Mouse (Mus musculus) midbrain, embryonic 13.5 days (tissue): ENCODE data around the gene Zfp691. TPM values are rescaled to one million over a fixed set of nuclear protein-coding genes. Genes with fewer than 3 reads are reported as not detected.

Experiments
- ATAC-seq: fragments of 200-750 bp; cut with Nextera tagmentation; 2 replicates; pipeline ENCODE4 v1.8.0; 2017; ENCODE audit warnings: mild to moderate bottlenecking, moderate TSS enrichment, moderate library complexity
- H3K27ac ChIP-seq: fragments of 300-500 bp; sonication (generic); 2 replicates; pipeline ENCODE4 v1.5.1; 2015; ENCODE audit warnings: inconsistent platforms, mild to moderate bottlenecking, moderate library complexity
- H3K27me3 ChIP-seq: fragments of 300-500 bp; sonication (generic); 2 replicates; pipeline ENCODE4 v1.6.1; 2015; ENCODE audit warnings: mild to moderate bottlenecking, inconsistent platforms
- H3K36me3 ChIP-seq: fragments of 300-500 bp; sonication (generic); 2 replicates; pipeline ENCODE4 v1.6.1; 2015; ENCODE audit warnings: mild to moderate bottlenecking, inconsistent platforms
- H3K4me1 ChIP-seq: fragments of 300-500 bp; sonication (generic); replicated peaks from 2 replicates; pipeline ENCODE4 v1.6.1; 2015; ENCODE audit warnings: inconsistent platforms
- H3K4me2 ChIP-seq: fragments of 300-500 bp; sonication (generic); replicated peaks from 2 replicates; pipeline ENCODE4 v1.6.1; 2015; ENCODE audit warnings: moderate library complexity, mild to moderate bottlenecking, inconsistent platforms
- H3K4me3 ChIP-seq: fragments of 300-500 bp; sonication (generic); replicated peaks from 2 replicates; pipeline ENCODE4 v1.5.1; 2015; ENCODE audit warnings: mild to moderate bottlenecking, inconsistent platforms
- H3K9ac ChIP-seq: fragments of 300-500 bp; sonication (generic); replicated peaks from 2 replicates; pipeline ENCODE4 v1.6.1; 2015; ENCODE audit warnings: mild to moderate bottlenecking, inconsistent platforms
- H3K9me3 ChIP-seq: fragments of 300-500 bp; sonication (generic); 2 replicates; pipeline ENCODE4 v1.6.1; 2016; ENCODE audit warnings: mild to moderate bottlenecking, inconsistent platforms
- WGBS: fragments of 180-500 bp; shearing (Covaris S2); methylation state at CpG from one replicate; pipeline ENCODE4 v1.1.7; 2015; 5-methylcytosine and 5-hydroxymethylcytosine counted together
- polyA plus RNA-seq: library from polyadenylated mRNA; unstranded; fragments of >200 nt; fragmentation: Nextera tagmentation; extraction: Ambion mirVana; gene quantifications from 2 replicates; pipeline ENCODE4 v1.2.1, GENCODE M21; 2015

Gene Zfp691
- polyA plus RNA-seq, 1 experiment from 2014 or later: 9.9 TPM

GRCm38 (mm10) chr4:119162990-119163389 lies 11.0 kb downstream of the Zfp691 start:
- no peak overlapping the region for H3K4me3 ChIP-seq
- H3K27me3 ChIP-seq: no peaks in the 10 kb centered on the region
- H3K9me3 ChIP-seq: no peaks in the 10 kb centered on the region
- H3K4me2 ChIP-seq: no peak overlapping the region
- no peak overlapping the region for H3K27ac ChIP-seq
- no peaks in the 10 kb centered on the region for H3K4me1 ChIP-seq
- ATAC-seq: no peak
- H3K36me3 ChIP-seq: no peaks in the 10 kb centered on the region
- no peak overlapping the region for H3K9ac ChIP-seq
- 73% methylated on average over 4 of the region's 4 CpGs for WGBS

GRCm38 (mm10) chr4:119161358-119161757 lies 12.6 kb downstream of the Zfp691 start:
- Histone ChIP-seq H3K4me2 (no peak overlapping the region), H3K27ac (no peak overlapping the region), H3K36me3 (no peaks in the 10 kb centered on the region), H3K9ac (no peak overlapping the region), H3K9me3 (no peaks in the 10 kb centered on the region), H3K27me3 (no peaks in the 10 kb centered on the region), H3K4me3 (no peak overlapping the region), H3K4me1 (no peaks in the 10 kb centered on the region)
- 77% methylated on average over 3 of the region's 3 CpGs for WGBS
- ATAC-seq: no peak

GRCm38 (mm10) chr4:119157891-119158290 lies 16.1 kb downstream of the Zfp691 start:
- ATAC-seq: no peak
- 85% methylated on average over 5 of the region's 5 CpGs for WGBS
- Histone ChIP-seq H3K4me3 (no peak overlapping the region), H3K27ac (no peak overlapping the region), H3K9ac (no peak overlapping the region), H3K9me3 (no peaks in the 10 kb centered on the region), H3K4me2 (no peak overlapping the region), H3K4me1 (no peaks in the 10 kb centered on the region), H3K36me3 (no peaks in the 10 kb centered on the region), H3K27me3 (no peaks in the 10 kb centered on the region)

GRCm38 (mm10) chr4:119157186-119157585 lies 16.8 kb downstream of the Zfp691 start:
- no peak overlapping the region for H3K4me3 ChIP-seq
- no peaks in the 10 kb centered on the region for H3K4me1 ChIP-seq
- no peaks in the 10 kb centered on the region for H3K27me3 ChIP-seq
- no peak overlapping the region for H3K9ac ChIP-seq
- 27% methylated on average over 2 of the region's 2 CpGs for WGBS
- H3K9me3 ChIP-seq: no peaks in the 10 kb centered on the region
- no peak for ATAC-seq
- no peak overlapping the region for H3K27ac ChIP-seq
- no peaks in the 10 kb centered on the region for H3K36me3 ChIP-seq
- no peak overlapping the region for H3K4me2 ChIP-seq

GRCm38 (mm10) chr4:119148741-119149140 lies 25.3 kb downstream of the Zfp691 start:
- ATAC-seq: no peak
- Histone ChIP-seq H3K4me2 (no peak overlapping the region), H3K9ac (no peak overlapping the region), H3K4me1 (no peaks in the 10 kb centered on the region), H3K36me3 (no peaks in the 10 kb centered on the region), H3K4me3 (no peak overlapping the region), H3K27me3 (no peaks in the 10 kb centered on the region), H3K27ac (no peak overlapping the region), H3K9me3 (no peaks in the 10 kb centered on the region)
- WGBS: 92% methylated on average over 11 of the region's 11 CpGs

- no peak overlapping the region for H3K27ac ChIP-seq
- WGBS: 94% methylated on average over 5 of the region's 5 CpGs
- H3K36me3 ChIP-seq: no peaks in the 10 kb centered on the region
- H3K4me2 ChIP-seq: no peak overlapping the region
- H3K4me1 ChIP-seq: no peaks in the 10 kb centered on the region
- no peak for ATAC-seq
- no peak overlapping the region for H3K9ac ChIP-seq
- no peaks in the 10 kb centered on the region for H3K27me3 ChIP-seq
- H3K9me3 ChIP-seq: no peaks in the 10 kb centered on the region
- H3K4me3 ChIP-seq: no peak overlapping the region
Observed at GRCm38 (mm10) chr4:119147347-119147746, 26.6 kb downstream of the Zfp691 start.

- Histone ChIP-seq H3K4me2 (no peak overlapping the region), H3K36me3 (no peaks in the 10 kb centered on the region), H3K27me3 (no peaks in the 10 kb centered on the region), H3K4me1 (no peaks in the 10 kb centered on the region), H3K9ac (no peak overlapping the region), H3K4me3 (no peak overlapping the region), H3K27ac (no peak overlapping the region), H3K9me3 (no peaks in the 10 kb centered on the region)
- no peak for ATAC-seq
- WGBS: 88% methylated on average over 7 of the region's 7 CpGs
Observed at GRCm38 (mm10) chr4:119146816-119147215, 27.2 kb downstream of the Zfp691 start.

- peaks cover 16% of the 10 kb centered on the region for H3K4me1 ChIP-seq
- no peak overlapping the region; the same call in 1 of the 2 replicates for H3K27ac ChIP-seq
- peak overlapping the region; percentile 47 for H3K4me2 ChIP-seq
- H3K36me3 ChIP-seq: no peaks in the 10 kb centered on the region; the same call in 1 of the 2 replicates
- H3K9ac ChIP-seq: no peak overlapping the region; the same call in 1 of the 2 replicates
- no peaks in the 10 kb centered on the region for H3K9me3 ChIP-seq
- ATAC-seq: peak; percentile 59
- WGBS: 23% methylated on average over 24 of the region's 24 CpGs
- no peaks in the 10 kb centered on the region for H3K27me3 ChIP-seq
- H3K4me3 ChIP-seq: peak overlapping the region; percentile 22; the same call in 1 of the 2 replicates
Observed at GRCm38 (mm10) chr4:119142230-119142871, 31.6 kb downstream of the Zfp691 start.

GRCm38 (mm10) chr4:119141191-119141590 lies 32.8 kb downstream of the Zfp691 start:
- Histone ChIP-seq H3K27me3 (no peaks in the 10 kb centered on the region), H3K4me3 (no peak overlapping the region), H3K36me3 (peaks cover 7% of the 10 kb centered on the region), H3K9me3 (no peaks in the 10 kb centered on the region), H3K9ac (no peak overlapping the region), H3K4me2 (no peak overlapping the region), H3K4me1 (peaks cover 16% of the 10 kb centered on the region), H3K27ac (no peak overlapping the region)
- no peak for ATAC-seq
- WGBS: 56% methylated on average over 10 of the region's 10 CpGs

- H3K27ac ChIP-seq: no peak overlapping the region
- 48% methylated on average over 3 of the region's 3 CpGs for WGBS
- ATAC-seq: no peak
- H3K27me3 ChIP-seq: no peaks in the 10 kb centered on the region
- no peak overlapping the region for H3K4me2 ChIP-seq
- H3K4me3 ChIP-seq: no peak overlapping the region
- H3K9me3 ChIP-seq: no peaks in the 10 kb centered on the region
- peaks cover 18% of the 10 kb centered on the region for H3K36me3 ChIP-seq
- H3K4me1 ChIP-seq: peaks cover 16% of the 10 kb centered on the region
- no peak overlapping the region for H3K9ac ChIP-seq
Observed at GRCm38 (mm10) chr4:119140126-119140525, 33.9 kb downstream of the Zfp691 start.

GRCm38 (mm10) chr4:119138776-119139175 lies 35.2 kb downstream of the Zfp691 start:
- Histone ChIP-seq H3K4me3 (0 out of 2 replicates have a peak overlapping the region, but pooled peaks have one; percentile 24), H3K27me3 (no peaks in the 10 kb centered on the region), H3K36me3 (peaks cover 32% of the 10 kb centered on the region), H3K27ac (peak overlapping the region; percentile 56; the same call in 1 of the 2 replicates), H3K9ac (no peak overlapping the region), H3K4me1 (peaks cover 16% of the 10 kb centered on the region), H3K4me2 (peak overlapping the region; percentile 58), H3K9me3 (no peaks in the 10 kb centered on the region)
- WGBS: 49% methylated on average over 8 of the region's 8 CpGs
- ATAC-seq: no peak

- Histone ChIP-seq H3K4me1 (peaks cover 16% of the 10 kb centered on the region), H3K4me2 (peak overlapping the region; percentile 58), H3K9me3 (no peaks in the 10 kb centered on the region), H3K36me3 (peaks cover 38% of the 10 kb centered on the region), H3K27ac (peak overlapping the region; percentile 56; the same call in 1 of the 2 replicates), H3K9ac (peak overlapping the region; percentile 57), H3K4me3 (peak overlapping the region; percentile 24), H3K27me3 (no peaks in the 10 kb centered on the region)
- ATAC-seq: peak; percentile 92
- 9% methylated on average over 18 of the region's 18 CpGs for WGBS
Observed at GRCm38 (mm10) chr4:119138171-119138570, 35.8 kb downstream of the Zfp691 start.

- 67% methylated on average over 8 of the region's 8 CpGs for WGBS
- no peaks in the 10 kb centered on the region for H3K9me3 ChIP-seq
- H3K27me3 ChIP-seq: no peaks in the 10 kb centered on the region
- no peak overlapping the region for H3K4me2 ChIP-seq
- H3K27ac ChIP-seq: peak overlapping the region; percentile 12; the same call in 1 of the 2 replicates
- no peak overlapping the region for H3K4me3 ChIP-seq
- 0 out of 2 replicates have a peak overlapping the region, but pooled peaks have one; percentile 57 for H3K9ac ChIP-seq
- no peak for ATAC-seq
- H3K4me1 ChIP-seq: peaks cover 16% of the 10 kb centered on the region
- H3K36me3 ChIP-seq: peaks cover 46% of the 10 kb centered on the region
Observed at GRCm38 (mm10) chr4:119137313-119137712, 36.7 kb downstream of the Zfp691 start.
